Mouse (Mus musculus): ENCODE results near the gene Fam24a. TPM values are rescaled to one million over a fixed set of nuclear protein-coding genes. Genes with fewer than 3 reads are reported as not detected.

Gene Fam24a
- total RNA-seq (2015) (not detected in 2 replicates), total RNA-seq (2017) (not detected in 2 replicates)

- ATAC-seq (replicated peaks; ENCODE audit: poor library complexity): no peak
Observed at GRCm38 (mm10) chr7:131333564-131333963, at the start of gene Fam24a. Fam24a (plus strand) TSS chr7:131333864.

GRCm38 (mm10) chr7:131297151-131297550 lies 36.5 kb upstream of the Fam24a start:
- ATAC-seq (replicated peaks; ENCODE audit: poor library complexity): no peak

GRCm38 (mm10) chr7:131303340-131303739 lies 30.3 kb upstream of the Fam24a start:
- no peak for ATAC-seq (replicated peaks; ENCODE audit: poor library complexity)

GRCm38 (mm10) chr7:131306733-131307132 lies 26.9 kb upstream of the Fam24a start:
- ATAC-seq (replicated peaks; ENCODE audit: poor library complexity): no peak

GRCm38 (mm10) chr7:131314493-131314892 lies 19.2 kb upstream of the Fam24a start:
- ATAC-seq (replicated peaks; ENCODE audit: poor library complexity): no peak

GRCm38 (mm10) chr7:131317587-131317986 lies 16.1 kb upstream of the Fam24a start:
- ATAC-seq (replicated peaks; ENCODE audit: poor library complexity): no peak

- ATAC-seq (replicated peaks; ENCODE audit: poor library complexity): no peak
Observed at GRCm38 (mm10) chr7:131318340-131318739, 15.3 kb upstream of the Fam24a start.

GRCm38 (mm10) chr7:131322192-131322591 lies 11.5 kb upstream of the Fam24a start, which contains the start of gene Cuzd1:
Cuzd1 (minus strand) TSS chr7:131322292.
- ATAC-seq (replicated peaks; ENCODE audit: poor library complexity): no peak

- no peak for ATAC-seq (replicated peaks; ENCODE audit: poor library complexity)
Observed at GRCm38 (mm10) chr7:131327054-131327453, 6.6 kb upstream of the Fam24a start.

GRCm38 (mm10) chr7:131329416-131329815 lies 4.2 kb upstream of the Fam24a start, which contains the start of gene Fam24b:
Fam24b (minus strand) TSS chr7:131329516.
- no peak for ATAC-seq (replicated peaks; ENCODE audit: poor library complexity)

GRCm38 (mm10) chr7:131331688-131332087 lies 2.0 kb upstream of the Fam24a start:
- peak; percentile 63 for ATAC-seq (replicated peaks; ENCODE audit: poor library complexity)

GRCm38 (mm10) chr7:131337502-131338068 lies 3.9 kb downstream of the Fam24a start:
- no peak for ATAC-seq (replicated peaks; ENCODE audit: poor library complexity)

GRCm38 (mm10) chr7:131345856-131346541 lies 12.3 kb downstream of the Fam24a start:
- ATAC-seq (replicated peaks; ENCODE audit: poor library complexity): no peak

GRCm38 (mm10) chr7:131356105-131356504 lies 22.4 kb downstream of the Fam24a start:
- peak; percentile 84 for ATAC-seq (replicated peaks; ENCODE audit: poor library complexity)

- peak; percentile 53 for ATAC-seq (replicated peaks; ENCODE audit: poor library complexity)
Observed at GRCm38 (mm10) chr7:131362269-131362614, 28.6 kb downstream of the Fam24a start.

- ATAC-seq (replicated peaks; ENCODE audit: poor library complexity): peak; percentile 91
Observed at GRCm38 (mm10) chr7:131362615-131363300, 29.1 kb downstream of the Fam24a start, which contains the start of gene 2310057M21Rik. 2310057M21Rik (minus strand) TSS chr7:131362759.

- ATAC-seq (replicated peaks; ENCODE audit: poor library complexity): no peak
Observed at GRCm38 (mm10) chr7:131364131-131364530, 30.5 kb downstream of the Fam24a start.

- ATAC-seq (replicated peaks; ENCODE audit: poor library complexity): peak; percentile 91
Observed at GRCm38 (mm10) chr7:131370648-131371469, 37.2 kb downstream of the Fam24a start, which contains the start of gene Pstk. Pstk (plus strand) TSS chr7:131371141.

- peak; percentile 23; the same call in 1 of the 2 replicates for ATAC-seq (replicated peaks; ENCODE audit: poor library complexity)
Observed at GRCm38 (mm10) chr7:131371470-131371860, 37.8 kb downstream of the Fam24a start.

- ATAC-seq (replicated peaks; ENCODE audit: poor library complexity): peak; percentile 55
Observed at GRCm38 (mm10) chr7:131371880-131372651, 38.4 kb downstream of the Fam24a start.
